In genomic region chr11:94994947-94995772, GRCm38 (mm10) we compare ENCODE assay signal across 8 mouse cellular contexts. TPM values are rescaled to one million over a fixed set of nuclear protein-coding genes. Genes with fewer than 3 reads are reported as not detected.
DNase-seq lines count a peak whose midpoint lies in the region; ATAC-seq and TF ChIP-seq lines count a peak whose summit lies in the region.

No protein-coding gene starts in this region.

- H3K4me3 ChIP-seq in kidney, postnatal 0 days (replicated peaks; ENCODE audit: low read depth, low read length), result peak overlapping the region; percentile 90; the same call in 1 of the 2 replicates
- H3K4me3 ChIP-seq in embryonic facial prominence, embryonic 15.5 days (replicated peaks), result peak overlapping the region; percentile 91
- H3K4me3 ChIP-seq in hindbrain, embryonic 15.5 days, result peak overlapping the region; percentile 93
- H3K4me3 ChIP-seq in midbrain, embryonic 15.5 days, result peak overlapping the region; percentile 97

- peaks cover 40% of the 10 kb centered on the region for H3K4me1 ChIP-seq in kidney, postnatal 0 days (replicated peaks; ENCODE audit: insufficient read depth, low read length)
- H3K4me1 ChIP-seq in embryonic facial prominence, embryonic 15.5 days, result peaks cover 64% of the 10 kb centered on the region
- H3K4me1 ChIP-seq in hindbrain, embryonic 15.5 days (replicated peaks), result peaks cover 63% of the 10 kb centered on the region
- peaks cover 57% of the 10 kb centered on the region for H3K4me1 ChIP-seq in midbrain, embryonic 15.5 days

- no peaks in the 10 kb centered on the region for H3K9me3 ChIP-seq in kidney, postnatal 0 days (replicated peaks; ENCODE audit: low read length)
- H3K9me3 ChIP-seq in embryonic facial prominence, embryonic 15.5 days (replicated peaks), result no peaks in the 10 kb centered on the region
- no peaks in the 10 kb centered on the region for H3K9me3 ChIP-seq in hindbrain, embryonic 15.5 days
- H3K9me3 ChIP-seq in midbrain, embryonic 15.5 days, result no peaks in the 10 kb centered on the region

- H3K27ac ChIP-seq in kidney, postnatal 0 days, result no peak overlapping the region
- no peak overlapping the region for H3K27ac ChIP-seq in embryonic facial prominence, embryonic 15.5 days (replicated peaks)
- H3K27ac ChIP-seq in hindbrain, embryonic 15.5 days (replicated peaks), result no peak overlapping the region
- no peak overlapping the region for H3K27ac ChIP-seq in midbrain, embryonic 15.5 days

- peak overlapping the region; percentile 15; the same call in 1 of the 2 replicates for H3K9ac ChIP-seq in kidney, postnatal 0 days (ENCODE audit: low read depth, low read length)
- H3K9ac ChIP-seq in embryonic facial prominence, embryonic 15.5 days, result no peak overlapping the region
- peak overlapping the region; percentile 90 for H3K9ac ChIP-seq in hindbrain, embryonic 15.5 days
- peak overlapping the region; percentile 98 for H3K9ac ChIP-seq in midbrain, embryonic 15.5 days

- ATAC-seq in kidney, postnatal 0 days (replicated peaks; ENCODE audit: low FRiP score, low read depth), result no peak
- ATAC-seq in embryonic facial prominence, embryonic 15.5 days (ENCODE audit: insufficient number of reproducible peaks, low FRiP score, low TSS enrichment, low read depth), result no peak
- no peak for ATAC-seq in hindbrain, embryonic 15.5 days (ENCODE audit: low FRiP score, low read depth)
- ATAC-seq in midbrain, embryonic 15.5 days (replicated peaks), result no peak

- peak overlapping the region; percentile 97 for H3K4me2 ChIP-seq in kidney, postnatal 0 days (ENCODE audit: low read length)
- peak overlapping the region; percentile 94 for H3K4me2 ChIP-seq in embryonic facial prominence, embryonic 15.5 days (replicated peaks)
- H3K4me2 ChIP-seq in hindbrain, embryonic 15.5 days, result peak overlapping the region; percentile 96
- H3K4me2 ChIP-seq in midbrain, embryonic 15.5 days, result peak overlapping the region; percentile 98

- H3K27me3 ChIP-seq in kidney, postnatal 0 days (ENCODE audit: insufficient read depth, low read length), result no peaks in the 10 kb centered on the region
- H3K27me3 ChIP-seq in embryonic facial prominence, embryonic 15.5 days, result no peaks in the 10 kb centered on the region
- H3K27me3 ChIP-seq in hindbrain, embryonic 15.5 days, result no peaks in the 10 kb centered on the region
- H3K27me3 ChIP-seq in midbrain, embryonic 15.5 days (replicated peaks), result no peaks in the 10 kb centered on the region

- TF ChIP-seq CTCF in kidney, postnatal 0 days (IDR thresholded peaks at IDR 0.05; ENCODE audit: low read depth), result no peak

- H3K36me3 ChIP-seq in kidney, postnatal 0 days (ENCODE audit: insufficient read depth, low read length), result peaks cover 33% of the 10 kb centered on the region; the same call in 1 of the 2 replicates
- H3K36me3 ChIP-seq in embryonic facial prominence, embryonic 15.5 days, result peaks cover 44% of the 10 kb centered on the region
- H3K36me3 ChIP-seq in hindbrain, embryonic 15.5 days, result peaks cover 13% of the 10 kb centered on the region
- H3K36me3 ChIP-seq in midbrain, embryonic 15.5 days (replicated peaks), result peaks cover 15% of the 10 kb centered on the region

- no peak for DNase-seq in kidney, postnatal 0 days (ENCODE audit: low spot score)
- DNase-seq in kidney, adult 8-10 months, result no peak
- DNase-seq in c-Kit-positive CD71-positive TER-119-positive erythroid progenitor cells, embryonic 14.5 days (ENCODE audit: low spot score), result no peak
- no peak for DNase-seq in adrenal gland, postnatal 4 days (ENCODE audit: low spot score in 2 of 2)
- DNase-seq in layer of hippocampus, postnatal 25 days (ENCODE audit: extremely low spot score in 1 of 2, low spot score in 1 of 2), result no peak

- WGBS in kidney, postnatal 0 days, result 69% methylated on average over 11 of the region's 11 CpGs
- 82% methylated on average over 11 of the region's 11 CpGs for WGBS in embryonic facial prominence, embryonic 15.5 days
- WGBS in hindbrain, embryonic 15.5 days, result 85% methylated on average over 11 of the region's 11 CpGs
- 79% methylated on average over 11 of the region's 11 CpGs for WGBS in midbrain, embryonic 15.5 days

RNA-seq across cellular contexts. Expression of gene Ppp1r9b, which starts 4.3 kb away (rescaled TPM):
- polyA plus RNA-seq in kidney, postnatal 0 days (2015; fragmentation: Nextera tagmentation; extraction: Ambion mirVana), result 10.3 and 10.6 TPM in 2 replicates
- polyA plus RNA-seq in embryonic facial prominence, embryonic 15.5 days (2015; fragmentation: Nextera tagmentation; extraction: Ambion mirVana), result 11.0 and 12.8 TPM in 2 replicates
- 20.7 and 21.4 TPM in 2 replicates for polyA plus RNA-seq in hindbrain, embryonic 15.5 days (2015; fragmentation: Nextera tagmentation; extraction: Ambion mirVana)
- polyA plus RNA-seq in midbrain, embryonic 15.5 days (2015; fragmentation: Nextera tagmentation; extraction: Ambion mirVana), result 20.5 and 22.2 TPM in 2 replicates
- 100 to 1,000 TPM; 108 to 113 TPM for total RNA-seq in adrenal gland, postnatal 4 days (2021)
- 100 to 1,000 TPM; 926 to 939 TPM for total RNA-seq in layer of hippocampus, postnatal 25 days (2021)

RNA-seq across cellular contexts. Expression of gene Samd14, which starts 14.5 kb away (rescaled TPM):
- polyA plus RNA-seq in kidney, postnatal 0 days (2015; fragmentation: Nextera tagmentation; extraction: Ambion mirVana), result 13.1 and 14.5 TPM in 2 replicates
- polyA plus RNA-seq in embryonic facial prominence, embryonic 15.5 days (2015; fragmentation: Nextera tagmentation; extraction: Ambion mirVana), result 29.7 and 33.9 TPM in 2 replicates
- polyA plus RNA-seq in hindbrain, embryonic 15.5 days (2015; fragmentation: Nextera tagmentation; extraction: Ambion mirVana), result 146 and 176 TPM in 2 replicates
- polyA plus RNA-seq in midbrain, embryonic 15.5 days (2015; fragmentation: Nextera tagmentation; extraction: Ambion mirVana), result 171 and 177 TPM in 2 replicates
- 10 to 100 TPM; 16.2 to 22.5 TPM for total RNA-seq in adrenal gland, postnatal 4 days (2021)
- total RNA-seq in layer of hippocampus, postnatal 25 days (2021), result 10 to 100 TPM; 48.4 to 49.1 TPM

RNA-seq across cellular contexts. Expression of gene Sgca, which starts 19.0 kb away (rescaled TPM):
- polyA plus RNA-seq in kidney, postnatal 0 days (2015; fragmentation: Nextera tagmentation; extraction: Ambion mirVana), result 0.28 and 0.52 TPM in 2 replicates
- 11.7 and 14.6 TPM in 2 replicates for polyA plus RNA-seq in embryonic facial prominence, embryonic 15.5 days (2015; fragmentation: Nextera tagmentation; extraction: Ambion mirVana)
- polyA plus RNA-seq in hindbrain, embryonic 15.5 days (2015; fragmentation: Nextera tagmentation; extraction: Ambion mirVana), result 0.19 TPM in 1 of 2 replicates, not detected in the other
- polyA plus RNA-seq in midbrain, embryonic 15.5 days (2015; fragmentation: Nextera tagmentation; extraction: Ambion mirVana), result not detected in 2 replicates
- total RNA-seq in adrenal gland, postnatal 4 days (2021), result 1 to 10 TPM; 2.8 to 3.9 TPM
- under 1 TPM; 0.44 to 0.45 TPM for total RNA-seq in layer of hippocampus, postnatal 25 days (2021)

RNA-seq across cellular contexts. Expression of gene Hils1, which starts 27.8 kb away (rescaled TPM):
- polyA plus RNA-seq in kidney, postnatal 0 days (2015; fragmentation: Nextera tagmentation; extraction: Ambion mirVana), result not detected in 2 replicates
- 0.25 TPM in 1 of 2 replicates, not detected in the other for polyA plus RNA-seq in embryonic facial prominence, embryonic 15.5 days (2015; fragmentation: Nextera tagmentation; extraction: Ambion mirVana)
- polyA plus RNA-seq in hindbrain, embryonic 15.5 days (2015; fragmentation: Nextera tagmentation; extraction: Ambion mirVana), result not detected in 2 replicates
- polyA plus RNA-seq in midbrain, embryonic 15.5 days (2015; fragmentation: Nextera tagmentation; extraction: Ambion mirVana), result not detected in 2 replicates
- not detected for total RNA-seq in adrenal gland, postnatal 4 days (2021)
- not detected for total RNA-seq in layer of hippocampus, postnatal 25 days (2021)

RNA-seq across cellular contexts. Expression of gene Pdk2, which starts 46.0 kb away (rescaled TPM):
- 94.5 and 94.7 TPM in 2 replicates for polyA plus RNA-seq in kidney, postnatal 0 days (2015; fragmentation: Nextera tagmentation; extraction: Ambion mirVana)
- 33.7 and 41.8 TPM in 2 replicates for polyA plus RNA-seq in embryonic facial prominence, embryonic 15.5 days (2015; fragmentation: Nextera tagmentation; extraction: Ambion mirVana)
- polyA plus RNA-seq in hindbrain, embryonic 15.5 days (2015; fragmentation: Nextera tagmentation; extraction: Ambion mirVana), result 26.2 and 33.4 TPM in 2 replicates
- polyA plus RNA-seq in midbrain, embryonic 15.5 days (2015; fragmentation: Nextera tagmentation; extraction: Ambion mirVana), result 27.4 and 28.2 TPM in 2 replicates
- 10 to 100 TPM; 59.8 to 69.3 TPM for total RNA-seq in adrenal gland, postnatal 4 days (2021)
- total RNA-seq in layer of hippocampus, postnatal 25 days (2021), result 100 to 1,000 TPM; 114 to 118 TPM
